Mouse (Mus musculus) erythroblast, adult 5-6 weeks (primary cell): ENCODE data around the gene Gm11444. TPM values are rescaled to one million over a fixed set of nuclear protein-coding genes. Genes with fewer than 3 reads are reported as not detected.

Source experiments
- ATAC-seq: replicated peaks from 2 replicates; pipeline ENCODE4 v1.8.0; 2016; ENCODE audit warnings: moderate number of reproducible peaks, mild to moderate bottlenecking, moderate TSS enrichment, inconsistent platforms; ENCODE audit not compliant: poor library complexity, low FRiP score, severe bottlenecking
- total RNA-seq, 2 experiments: library from RNA; stranded (forward) in 1 of 2; stranded (reverse) in 1 of 2; fragments of 150-400 nt in 1 of 2; fragments of 200-764, 138-1000 nt in 1 of 2; gene quantifications; 2 replicates each; pipeline versions ENCODE4 v1.2.3 to v1.2.4; 2015 to 2017; ENCODE audit warnings: low replicate concordance in 2 of 2

The Gm11444 gene
- total RNA-seq, 2 experiments from 2014 or later = not detected

DNA sequence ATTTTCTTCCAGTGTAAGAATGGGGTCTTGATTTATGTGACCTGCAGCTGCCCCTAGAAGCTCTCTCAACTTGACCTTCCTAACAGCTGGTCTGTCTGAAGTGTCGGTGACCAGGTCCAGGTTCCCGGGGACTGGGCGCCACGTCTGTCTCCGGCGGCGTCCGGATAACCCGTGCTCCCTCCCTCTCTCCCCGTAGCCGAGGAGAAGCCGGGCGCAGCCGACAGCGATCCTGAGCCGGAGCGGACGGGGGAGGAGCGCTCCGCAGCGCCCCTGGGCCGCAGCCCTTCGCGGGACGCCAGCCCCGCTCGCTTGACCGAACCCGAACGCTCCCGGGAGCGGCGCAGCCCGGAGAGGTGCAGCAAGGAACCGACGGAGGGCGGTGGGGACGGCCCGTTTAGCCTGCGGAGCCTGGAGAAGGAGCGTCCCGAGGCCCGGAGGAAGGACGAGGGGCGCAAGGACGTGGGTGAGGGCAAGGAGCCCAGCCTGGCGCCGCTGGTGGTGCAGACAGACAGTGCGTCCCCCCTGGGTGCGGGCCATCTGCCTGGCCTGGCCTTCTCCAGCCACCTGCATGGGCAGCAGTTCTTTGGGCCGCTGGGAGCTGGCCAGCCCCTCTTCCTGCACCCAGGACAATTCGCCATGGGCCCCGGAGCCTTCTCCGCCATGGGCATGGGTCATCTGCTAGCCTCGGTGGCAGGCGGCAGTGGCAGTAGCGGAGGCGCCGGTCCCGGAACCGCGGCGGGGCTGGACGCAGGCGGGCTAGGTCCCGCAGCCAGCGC lies 12.3 kb downstream of the Gm11444 start:
- no peak for ATAC-seq

DNA sequence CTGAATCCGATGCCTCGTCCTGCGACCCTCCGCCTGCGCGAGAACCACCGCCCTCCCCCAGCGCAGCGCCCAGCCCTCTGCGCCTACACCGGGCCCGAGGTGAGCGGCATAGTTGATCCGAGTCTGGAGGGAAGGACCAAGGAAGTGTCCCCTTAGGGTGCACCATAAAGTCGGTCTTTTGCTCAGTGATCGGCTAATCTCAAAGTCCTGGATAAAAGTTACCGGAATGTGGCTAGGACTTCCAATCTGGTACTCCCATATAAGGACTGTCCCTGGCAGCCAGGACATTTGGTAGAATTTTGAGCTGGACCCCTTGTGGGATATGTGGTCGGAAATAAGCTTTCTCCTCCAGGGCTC lies 12.9 kb downstream of the Gm11444 start:
- ATAC-seq = no peak

DNA sequence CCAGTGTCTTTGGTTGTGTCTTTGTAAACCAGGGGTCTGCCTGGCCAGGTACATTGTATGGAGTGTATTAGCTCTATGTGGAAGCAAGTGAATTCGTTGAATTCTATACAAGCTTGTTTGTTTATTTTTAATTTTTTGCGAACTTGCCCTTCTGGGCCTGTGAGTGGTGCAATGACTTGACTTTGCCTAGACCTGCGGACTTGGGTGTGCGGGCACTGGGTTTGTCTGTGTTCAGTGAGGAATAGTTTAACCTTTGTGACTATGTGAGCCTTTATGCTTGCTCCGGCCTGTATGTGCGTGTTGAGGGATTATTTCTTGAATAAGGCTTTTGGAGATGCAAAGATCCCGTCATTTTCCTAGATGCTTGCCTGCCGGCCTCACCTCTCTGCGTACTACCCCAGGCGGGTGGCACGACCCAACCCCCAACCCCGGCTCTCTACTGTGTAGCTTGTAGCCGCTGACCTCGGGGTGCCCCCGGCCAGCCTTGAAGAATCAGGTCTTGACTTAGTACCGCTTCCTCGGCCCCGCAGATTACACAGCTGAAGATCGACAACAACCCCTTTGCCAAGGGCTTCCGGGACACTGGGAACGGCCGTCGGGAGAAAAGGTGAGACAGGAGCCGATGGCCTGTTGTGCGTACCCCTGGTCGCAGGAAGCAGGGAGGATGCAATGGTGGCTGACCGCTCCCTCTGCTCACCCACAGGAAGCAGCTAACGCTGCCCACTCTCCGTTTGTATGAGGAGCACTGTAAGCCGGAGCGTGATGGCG lies 13.4 kb downstream of the Gm11444 start:
- no peak for ATAC-seq

- no peak for ATAC-seq
Measured at GRCm38 (mm10) chr11:85835753-85836522, 14.2 kb downstream of the Gm11444 start.

GRCm38 (mm10) chr11:85835001-85835752 lies 15.0 kb downstream of the Gm11444 start:
- ATAC-seq = no peak

GRCm38 (mm10) chr11:85834386-85834931 lies 15.7 kb downstream of the Gm11444 start:
- no peak for ATAC-seq

GRCm38 (mm10) chr11:85833761-85834385 lies 16.3 kb downstream of the Gm11444 start:
- no peak for ATAC-seq

- ATAC-seq = no peak
Measured at GRCm38 (mm10) chr11:85833081-85833521, 17.0 kb downstream of the Gm11444 start.

DNA sequence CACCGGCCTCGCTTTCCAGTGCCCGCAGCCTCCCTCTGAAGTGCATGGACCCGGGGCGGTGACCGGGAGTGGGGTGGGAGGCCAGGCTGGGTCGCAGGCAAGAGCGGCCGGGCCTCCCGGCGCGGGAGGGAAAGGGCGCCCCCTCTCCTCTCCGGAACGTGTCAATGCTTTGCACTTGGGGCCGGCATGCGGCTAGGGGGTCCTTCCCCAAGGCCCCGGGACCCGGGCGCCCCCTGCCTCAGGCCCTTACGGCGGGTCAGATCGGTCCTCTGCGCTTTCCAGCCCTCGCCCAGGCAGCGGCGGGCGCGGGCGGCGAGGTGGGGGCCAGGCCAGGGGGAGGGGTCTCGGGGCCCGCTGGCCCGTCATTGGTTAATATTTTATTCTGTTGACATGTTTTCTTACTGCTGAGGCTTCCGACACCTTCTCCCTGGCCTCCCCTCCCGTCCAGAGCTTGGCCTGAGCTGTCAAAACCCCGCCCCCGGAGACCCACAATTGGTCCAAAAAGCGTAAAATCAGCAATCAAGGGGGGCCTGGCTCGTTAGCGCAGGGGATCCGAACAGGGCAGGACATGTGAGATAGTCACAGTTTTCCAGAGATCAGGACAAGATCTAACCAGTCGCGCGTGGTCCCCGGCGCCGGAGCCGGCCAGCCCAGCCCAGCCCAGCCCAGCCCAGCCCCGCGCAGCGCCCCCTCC lies 17.8 kb downstream of the Gm11444 start, which contains the start of gene Tbx2:
Gene Tbx2 (plus strand): TSS at position 321 of the 694 bp plus-strand sequence.
- ATAC-seq = no peak

- ATAC-seq = no peak
Measured at GRCm38 (mm10) chr11:85831656-85832230, 18.4 kb downstream of the Gm11444 start.

DNA sequence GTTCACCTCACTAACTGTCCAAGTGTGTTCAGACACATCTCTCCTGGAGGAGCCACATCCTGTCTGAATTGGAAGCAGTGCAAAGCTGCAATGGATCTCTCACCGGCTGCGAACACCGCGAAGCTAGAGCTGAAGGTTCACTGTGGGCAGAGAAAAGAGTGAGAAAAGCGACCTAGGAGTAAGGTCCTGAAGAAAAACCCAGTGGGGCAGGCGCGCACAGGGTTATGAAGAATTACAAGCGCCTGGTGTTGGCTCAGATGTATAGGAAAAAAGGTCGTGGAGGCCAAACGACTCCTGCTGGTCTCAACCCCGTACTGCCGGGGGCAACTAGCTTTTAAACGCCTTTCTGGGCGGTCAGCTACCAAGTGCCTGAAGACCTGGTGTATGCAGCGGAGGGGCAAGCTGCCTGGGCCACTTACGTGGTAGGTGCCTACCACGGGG lies 19.2 kb downstream of the Gm11444 start:
- ATAC-seq = no peak

GRCm38 (mm10) chr11:85829520-85830440 lies 20.4 kb downstream of the Gm11444 start:
- no peak for ATAC-seq

DNA sequence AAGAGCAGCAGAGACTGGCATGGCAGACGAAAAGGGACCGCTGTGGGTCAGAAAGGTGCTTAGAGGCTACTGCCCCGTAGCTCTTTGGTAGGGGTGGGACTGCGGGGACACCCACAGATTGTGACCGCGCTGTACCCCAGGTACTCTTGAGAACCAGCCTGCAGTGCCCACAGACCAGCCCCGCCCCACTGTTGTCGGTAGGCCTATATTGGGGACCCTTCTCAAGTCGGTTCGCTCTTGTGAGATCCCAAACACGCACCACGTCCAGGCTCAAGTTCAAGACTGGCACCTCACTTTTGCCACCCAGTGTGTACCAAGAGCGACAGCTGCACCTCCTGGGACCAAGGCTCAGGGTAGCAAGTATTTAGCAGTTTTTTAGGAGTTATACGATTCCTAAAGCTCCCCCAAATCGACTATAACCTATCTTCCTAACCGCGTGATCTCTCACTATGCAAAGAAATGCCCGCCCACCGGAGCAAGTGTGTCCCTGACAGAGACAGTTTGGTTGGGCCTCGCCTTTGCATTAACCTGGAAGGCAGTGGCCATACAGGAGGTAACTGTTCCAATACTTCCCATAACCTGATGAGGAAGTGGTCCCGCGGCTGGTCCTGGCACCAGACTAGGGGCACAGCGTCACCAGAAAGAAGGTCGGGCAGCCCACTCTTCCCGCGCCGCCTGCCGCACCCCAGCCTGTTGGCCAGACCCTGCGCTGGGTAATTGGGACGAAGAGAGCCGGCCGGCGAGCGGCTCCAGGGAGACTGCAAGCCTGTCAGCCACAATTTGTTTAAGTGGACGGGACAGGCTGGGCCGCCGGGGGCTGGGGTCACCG lies 21.2 kb downstream of the Gm11444 start:
- 0 out of 2 replicates have a peak, but pooled peaks have one; percentile 19 for ATAC-seq

DNA sequence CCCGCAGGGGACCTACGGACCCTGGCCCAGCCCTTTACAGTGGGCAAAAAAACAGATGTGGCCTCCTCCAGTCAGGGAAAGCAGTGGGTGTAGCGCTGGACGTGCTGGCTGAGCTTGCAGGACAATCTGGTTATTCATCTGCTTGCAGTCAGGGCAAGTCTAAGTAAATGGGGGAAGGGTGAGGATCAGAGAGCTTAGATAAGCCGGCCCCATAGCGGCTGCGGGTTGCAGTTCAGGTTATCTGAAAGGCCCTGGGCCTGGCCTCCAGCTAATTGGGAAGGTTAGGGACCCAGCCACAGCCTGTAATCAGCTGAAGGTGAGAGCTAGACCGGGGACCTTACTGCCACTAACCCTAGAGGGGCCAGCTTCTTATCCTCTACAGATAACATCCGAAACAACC lies 22.8 kb downstream of the Gm11444 start:
- no peak for ATAC-seq

- ATAC-seq = no peak
Measured at GRCm38 (mm10) chr11:85825823-85826222, 24.3 kb downstream of the Gm11444 start.

GRCm38 (mm10) chr11:85825031-85825430 lies 25.1 kb downstream of the Gm11444 start:
- no peak for ATAC-seq
